Mouse (Mus musculus): Measurements from ENCODE around the gene Dgcr8. TPM values are rescaled to one million over a fixed set of nuclear protein-coding genes. Genes with fewer than 3 reads are reported as not detected.

Dgcr8 gene
- polyA plus RNA-seq, 1 experiment from 2014 or later, result 35.2 TPM

DNA sequence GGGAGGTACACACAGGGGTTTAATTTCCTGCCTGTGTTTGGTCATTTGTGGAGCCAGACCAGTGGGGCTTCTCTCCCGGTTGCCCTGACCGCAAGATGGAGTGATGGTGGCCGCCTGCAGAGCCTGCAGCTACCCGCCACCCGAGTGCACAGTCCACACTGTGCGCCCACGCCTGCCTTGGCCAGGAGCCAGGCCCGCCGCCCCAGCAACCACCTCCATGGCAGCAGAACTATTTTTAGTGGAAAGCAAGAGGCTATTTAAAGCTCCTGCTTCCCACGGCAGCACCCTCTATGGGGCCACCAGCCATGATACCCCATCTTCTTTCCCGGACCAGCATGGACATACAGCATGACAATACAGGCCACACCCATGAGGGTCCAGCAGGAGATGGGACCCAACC, 59.4 kb downstream of the Dgcr8 start:
- no peak overlapping the region for H3K4me2 ChIP-seq (replicated peaks)
- H3K27ac ChIP-seq, result no peak overlapping the region
- DNase-seq (ENCODE audit: low spot score) (no peak), ATAC-seq (ENCODE audit: low FRiP score) (no peak)
- peaks cover 43% of the 10 kb centered on the region for H3K36me3 ChIP-seq (replicated peaks; ENCODE audit: control insufficient read depth, insufficient read depth)
- H3K4me1 ChIP-seq (replicated peaks; ENCODE audit: control insufficient read depth, insufficient read depth, low read length), result peaks cover 16% of the 10 kb centered on the region
- H3K9me3 ChIP-seq (ENCODE audit: control insufficient read depth, low read length), result no peaks in the 10 kb centered on the region
- 64% methylated on average over 11 of the region's 11 CpGs for WGBS
- H3K4me3 ChIP-seq (replicated peaks; ENCODE audit: low read length), result no peak overlapping the region
- no peaks in the 10 kb centered on the region for H3K27me3 ChIP-seq (ENCODE audit: control insufficient read depth, insufficient read depth, low read length)
- H3K9ac ChIP-seq, result no peak overlapping the region

DNA sequence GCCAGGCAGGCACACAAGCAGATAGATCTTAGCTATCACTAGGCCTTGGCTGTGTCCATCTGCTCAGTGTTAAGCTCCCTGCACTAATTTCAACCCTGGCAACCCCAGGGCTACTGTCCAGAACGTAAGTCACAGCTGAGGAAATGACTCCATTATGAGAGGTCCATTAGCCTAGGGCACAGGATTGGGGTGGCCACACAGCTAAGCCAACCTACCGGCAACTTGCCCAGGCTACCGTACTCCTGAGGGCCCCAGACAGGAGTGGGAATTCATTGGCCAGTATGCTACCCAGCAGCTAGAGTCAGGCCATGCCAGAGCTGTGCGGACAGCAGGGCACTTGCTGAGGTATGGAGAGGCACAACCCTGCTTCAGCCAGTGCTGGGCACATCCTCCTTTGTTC, 60.2 kb downstream of the Dgcr8 start:
- DNase-seq (ENCODE audit: low spot score) (no peak), ATAC-seq (ENCODE audit: low FRiP score) (no peak)
- 85% methylated on average over 4 of the region's 4 CpGs for whole genome bisulfite sequencing
- Histone ChIP-seq H3K9ac (no peak overlapping the region), H3K27me3 (ENCODE audit: control insufficient read depth, insufficient read depth, low read length) (no peaks in the 10 kb centered on the region), H3K9me3 (ENCODE audit: control insufficient read depth, low read length) (no peaks in the 10 kb centered on the region), H3K27ac (no peak overlapping the region), H3K4me1 (replicated peaks; ENCODE audit: control insufficient read depth, insufficient read depth, low read length) (peaks cover 11% of the 10 kb centered on the region), H3K4me2 (replicated peaks) (no peak overlapping the region), H3K4me3 (replicated peaks; ENCODE audit: low read length) (no peak overlapping the region), H3K36me3 (replicated peaks; ENCODE audit: control insufficient read depth, insufficient read depth) (peaks cover 51% of the 10 kb centered on the region)

GRCm38 (mm10) chr16:18227897-18228422, 61.1 kb downstream of the Dgcr8 start:
- Histone ChIP-seq H3K9me3 (ENCODE audit: control insufficient read depth, low read length) (no peaks in the 10 kb centered on the region), H3K4me1 (replicated peaks; ENCODE audit: control insufficient read depth, insufficient read depth, low read length) (peaks cover 3% of the 10 kb centered on the region; the same call in 1 of the 2 replicates), H3K27ac (no peak overlapping the region), H3K36me3 (replicated peaks; ENCODE audit: control insufficient read depth, insufficient read depth) (peaks cover 60% of the 10 kb centered on the region), H3K4me2 (replicated peaks) (no peak overlapping the region), H3K9ac (no peak overlapping the region), H3K4me3 (replicated peaks; ENCODE audit: low read length) (no peak overlapping the region), H3K27me3 (ENCODE audit: control insufficient read depth, insufficient read depth, low read length) (no peaks in the 10 kb centered on the region)
- DNase-seq (ENCODE audit: low spot score) (no peak), ATAC-seq (ENCODE audit: low FRiP score) (no peak)
- WGBS, result 94% methylated on average over 20 of the region's 20 CpGs

GRCm38 (mm10) chr16:18227187-18227586, 61.9 kb downstream of the Dgcr8 start:
- H3K27ac ChIP-seq, result no peak overlapping the region
- WGBS, result 93% methylated on average over 13 of the region's 13 CpGs
- H3K4me1 ChIP-seq (replicated peaks; ENCODE audit: control insufficient read depth, insufficient read depth, low read length), result peaks cover 3% of the 10 kb centered on the region; the same call in 1 of the 2 replicates
- no peak overlapping the region for H3K9ac ChIP-seq
- H3K4me3 ChIP-seq (replicated peaks; ENCODE audit: low read length), result no peak overlapping the region
- no peaks in the 10 kb centered on the region for H3K27me3 ChIP-seq (ENCODE audit: control insufficient read depth, insufficient read depth, low read length)
- DNase-seq (ENCODE audit: low spot score) (no peak), ATAC-seq (ENCODE audit: low FRiP score) (no peak)
- H3K4me2 ChIP-seq (replicated peaks), result no peak overlapping the region
- peaks cover 67% of the 10 kb centered on the region for H3K36me3 ChIP-seq (replicated peaks; ENCODE audit: control insufficient read depth, insufficient read depth)
- no peaks in the 10 kb centered on the region for H3K9me3 ChIP-seq (ENCODE audit: control insufficient read depth, low read length)

DNA sequence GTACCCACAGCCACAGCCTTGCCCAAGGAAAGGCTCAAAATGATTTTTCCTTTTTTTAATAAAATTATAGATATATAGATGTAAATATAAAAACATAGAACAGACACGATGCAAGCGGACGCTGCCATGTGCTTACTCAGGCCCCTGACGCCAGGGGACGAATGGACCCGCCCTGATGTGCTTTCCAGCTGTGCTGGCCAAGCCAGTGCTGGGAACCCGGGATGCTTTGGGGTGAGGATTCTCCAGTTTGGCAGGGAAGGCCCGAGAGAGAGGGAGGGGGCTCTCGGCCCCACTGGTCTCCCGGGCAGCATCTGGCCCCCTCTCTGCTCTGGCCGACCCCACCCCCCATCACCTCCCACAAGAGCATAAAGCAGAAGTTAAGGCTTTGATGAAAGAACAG, 66.9 kb downstream of the Dgcr8 start:
- no peak overlapping the region for H3K4me3 ChIP-seq (replicated peaks; ENCODE audit: low read length)
- H3K27me3 ChIP-seq (ENCODE audit: control insufficient read depth, insufficient read depth, low read length), result no peaks in the 10 kb centered on the region
- H3K4me1 ChIP-seq (replicated peaks; ENCODE audit: control insufficient read depth, insufficient read depth, low read length), result peaks cover 13% of the 10 kb centered on the region
- H3K9ac ChIP-seq, result no peak overlapping the region
- peaks cover 62% of the 10 kb centered on the region for H3K36me3 ChIP-seq (replicated peaks; ENCODE audit: control insufficient read depth, insufficient read depth)
- DNase-seq (ENCODE audit: low spot score) (no peak), ATAC-seq (ENCODE audit: low FRiP score) (no peak)
- H3K4me2 ChIP-seq (replicated peaks), result no peak overlapping the region
- no peaks in the 10 kb centered on the region for H3K9me3 ChIP-seq (ENCODE audit: control insufficient read depth, low read length)
- no peak overlapping the region for H3K27ac ChIP-seq
- 84% methylated on average over 11 of the region's 11 CpGs for WGBS

- ATAC-seq (ENCODE audit: low FRiP score), result no peak
- Histone ChIP-seq H3K27ac (no peak overlapping the region), H3K36me3 (replicated peaks; ENCODE audit: control insufficient read depth, insufficient read depth) (peaks cover 57% of the 10 kb centered on the region), H3K4me1 (replicated peaks; ENCODE audit: control insufficient read depth, insufficient read depth, low read length) (peaks cover 13% of the 10 kb centered on the region), H3K4me2 (replicated peaks) (no peak overlapping the region), H3K27me3 (ENCODE audit: control insufficient read depth, insufficient read depth, low read length) (no peaks in the 10 kb centered on the region), H3K4me3 (replicated peaks; ENCODE audit: low read length) (no peak overlapping the region), H3K9me3 (ENCODE audit: control insufficient read depth, low read length) (no peaks in the 10 kb centered on the region), H3K9ac (no peak overlapping the region)
- 74% methylated on average over 11 of the region's 11 CpGs for WGBS
- DNase-seq (ENCODE audit: low spot score), result no peak
Measured at GRCm38 (mm10) chr16:18221543-18221898, 67.5 kb downstream of the Dgcr8 start.

GRCm38 (mm10) chr16:18220856-18221542, 68.0 kb downstream of the Dgcr8 start:
- ATAC-seq (ENCODE audit: low FRiP score) (no peak; the same call in 1 of the 2 replicates), DNase-seq (ENCODE audit: low spot score) (no peak)
- Histone ChIP-seq H3K27ac (no peak overlapping the region), H3K9ac (no peak overlapping the region), H3K4me3 (replicated peaks; ENCODE audit: low read length) (no peak overlapping the region), H3K4me2 (replicated peaks) (no peak overlapping the region), H3K4me1 (replicated peaks; ENCODE audit: control insufficient read depth, insufficient read depth, low read length) (peaks cover 17% of the 10 kb centered on the region), H3K36me3 (replicated peaks; ENCODE audit: control insufficient read depth, insufficient read depth) (peaks cover 52% of the 10 kb centered on the region), H3K27me3 (ENCODE audit: control insufficient read depth, insufficient read depth, low read length) (no peaks in the 10 kb centered on the region), H3K9me3 (ENCODE audit: control insufficient read depth, low read length) (no peaks in the 10 kb centered on the region)
- WGBS, result 88% methylated on average over 6 of the region's 6 CpGs

DNA sequence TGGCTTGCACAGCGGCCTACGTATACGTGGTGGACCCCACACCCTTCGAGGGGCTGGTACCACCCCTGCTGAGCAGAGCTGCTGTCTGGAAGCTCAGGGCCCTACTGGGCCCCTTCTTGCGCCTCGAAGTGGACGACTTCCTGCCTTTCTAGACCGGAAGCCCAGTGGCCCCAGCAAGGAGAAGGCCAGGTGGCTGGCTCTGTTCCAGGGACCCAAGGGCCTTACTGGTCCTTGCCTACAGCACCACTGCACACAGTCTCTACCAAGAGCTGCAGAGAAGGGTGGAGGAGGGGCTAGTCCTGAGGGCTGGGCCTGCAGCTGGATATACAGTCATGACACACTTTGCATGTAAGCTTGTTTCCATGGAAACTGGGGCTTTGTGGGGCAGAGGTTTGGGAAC, 69.0 kb downstream of the Dgcr8 start:
- no peak overlapping the region for H3K9ac ChIP-seq
- DNase-seq (ENCODE audit: low spot score) (no peak), ATAC-seq (ENCODE audit: low FRiP score) (0 out of 2 replicates have a peak, but pooled peaks have one; percentile 26)
- H3K9me3 ChIP-seq (ENCODE audit: control insufficient read depth, low read length), result no peaks in the 10 kb centered on the region
- no peak overlapping the region for H3K4me2 ChIP-seq (replicated peaks)
- H3K27me3 ChIP-seq (ENCODE audit: control insufficient read depth, insufficient read depth, low read length), result no peaks in the 10 kb centered on the region
- H3K4me3 ChIP-seq (replicated peaks; ENCODE audit: low read length), result no peak overlapping the region
- H3K27ac ChIP-seq, result no peak overlapping the region
- 58% methylated on average over 8 of the region's 8 CpGs for WGBS
- peaks cover 26% of the 10 kb centered on the region for H3K4me1 ChIP-seq (replicated peaks; ENCODE audit: control insufficient read depth, insufficient read depth, low read length)
- H3K36me3 ChIP-seq (replicated peaks; ENCODE audit: control insufficient read depth, insufficient read depth), result peaks cover 42% of the 10 kb centered on the region

GRCm38 (mm10) chr16:18218580-18218996, 70.5 kb downstream of the Dgcr8 start:
- H3K4me3 ChIP-seq (replicated peaks; ENCODE audit: low read length), result no peak overlapping the region
- WGBS, result 83% methylated on average over 9 of the region's 9 CpGs
- no peak overlapping the region for H3K9ac ChIP-seq
- H3K4me1 ChIP-seq (replicated peaks; ENCODE audit: control insufficient read depth, insufficient read depth, low read length), result peaks cover 39% of the 10 kb centered on the region
- H3K4me2 ChIP-seq (replicated peaks), result no peak overlapping the region
- no peaks in the 10 kb centered on the region for H3K27me3 ChIP-seq (ENCODE audit: control insufficient read depth, insufficient read depth, low read length)
- ATAC-seq (ENCODE audit: low FRiP score) (no peak), DNase-seq (ENCODE audit: low spot score) (no peak)
- no peaks in the 10 kb centered on the region for H3K9me3 ChIP-seq (ENCODE audit: control insufficient read depth, low read length)
- peaks cover 27% of the 10 kb centered on the region for H3K36me3 ChIP-seq (replicated peaks; ENCODE audit: control insufficient read depth, insufficient read depth)
- H3K27ac ChIP-seq, result no peak overlapping the region

All from hindbrain, embryonic 14.5 days (tissue).